Mouse (Mus musculus) CH12.LX (cell line): ENCODE measurements around the gene Gm20521. TPM values are rescaled to one million over a fixed set of nuclear protein-coding genes. Genes with fewer than 3 reads are reported as not detected.

Experiments
- DNase-seq: peaks from one replicate; pipeline ENCODE4 v3.0.0-alpha.2; 2013; ENCODE audit errors: extremely low read depth
- H3K27ac ChIP-seq: 2 replicates; pipeline ENCODE4 v1.5.1; 2012; ENCODE audit warnings: low read depth, mild to moderate bottlenecking, control low read depth, moderate library complexity; ENCODE audit not compliant: insufficient read depth
- H3K27me3 ChIP-seq: replicated peaks from 2 replicates; pipeline ENCODE3; 2012; ENCODE audit warnings: inconsistent platforms
- H3K36me3 ChIP-seq, 2 experiments: replicated peaks in 1 of 2; 2 replicates each; pipeline versions ENCODE3 to v1.6.1; 2012; ENCODE audit warnings: inconsistent platforms in 1 of 2, low read length in 1 of 2, mild to moderate bottlenecking in 1 of 2, mixed read lengths in 1 of 2, moderate library complexity in 1 of 2; ENCODE audit not compliant: control insufficient read depth in 1 of 2, insufficient read depth in 1 of 2
- H3K4me1 ChIP-seq, 2 experiments: 2 replicates each; pipeline ENCODE4 v1.6.1; 2012; ENCODE audit warnings: inconsistent platforms in 1 of 2, moderate library complexity in 1 of 2; ENCODE audit not compliant: insufficient read depth in 2 of 2, control insufficient read depth in 1 of 2
- H3K4me2 ChIP-seq: 2 replicates; pipeline ENCODE4 v1.6.1; 2012; ENCODE audit warnings: low read depth, mild to moderate bottlenecking, control low read depth; ENCODE audit not compliant: poor library complexity, insufficient read depth, severe bottlenecking
- H3K4me3 ChIP-seq, 3 experiments: fragments of 150-350 bp in 1 of 3; sonication (generic) in 1 of 3; replicated peaks in 1 of 3; 2 replicates each; pipeline versions ENCODE3 to v1.5.1; 2011 to 2012; ENCODE audit warnings: low read depth in 2 of 3, low read length in 2 of 3, mild to moderate bottlenecking in 2 of 3, moderate library complexity in 2 of 3, control low read depth in 1 of 3, improper control_type of control experiment in 1 of 3, inconsistent platforms in 1 of 3, mixed read lengths in 1 of 3; ENCODE audit not compliant: poor library complexity in 1 of 3
- H3K79me2 ChIP-seq: replicated peaks from 2 replicates; pipeline ENCODE4 v1.6.1; 2012; ENCODE audit warnings: mild to moderate bottlenecking, moderate library complexity; ENCODE audit not compliant: control insufficient read depth, poor library complexity, insufficient read depth, severe bottlenecking; ENCODE audit errors: extremely low read depth
- H3K9ac ChIP-seq: 2 replicates; pipeline ENCODE4 v1.6.1; 2012; ENCODE audit warnings: low read depth, mild to moderate bottlenecking, control low read depth, moderate library complexity; ENCODE audit not compliant: insufficient read depth
- H3K9me3 ChIP-seq: replicated peaks from 2 replicates; pipeline ENCODE3; 2012; ENCODE audit warnings: low read length, inconsistent platforms, mixed read lengths
- BHLHE40 ChIP-seq: IDR thresholded peaks from 2 replicates; pipeline ENCODE4 v1.6.1; 2011; ENCODE audit warnings: mild to moderate bottlenecking, low read depth, low read length, improper control_type of control experiment
- CHD1 ChIP-seq: IDR thresholded peaks from 2 replicates; pipeline ENCODE4 v1.6.1; 2012; ENCODE audit warnings: low read depth, low read length, improper control_type of control experiment, inconsistent platforms
- GABPA ChIP-seq: IDR thresholded peaks from 2 replicates; pipeline ENCODE4 v1.6.1; 2012; ENCODE audit warnings: low read depth, low read length, improper control_type of control experiment, inconsistent platforms; ENCODE audit not compliant: insufficient replicate concordance
- HCFC1 ChIP-seq: IDR thresholded peaks from 2 replicates; pipeline ENCODE4 v1.6.1; 2012; ENCODE audit warnings: low read depth, mild to moderate bottlenecking, inconsistent platforms, low read length, improper control_type of control experiment
- MAFK ChIP-seq: IDR thresholded peaks from 2 replicates; pipeline ENCODE4 v1.6.1; 2011; ENCODE audit warnings: low read length, improper control_type of control experiment; ENCODE audit not compliant: insufficient replicate concordance
- MAZ ChIP-seq: IDR thresholded peaks from 2 replicates; pipeline ENCODE4 v1.6.1; 2012; ENCODE audit warnings: low read depth, mild to moderate bottlenecking, inconsistent platforms, low read length, improper control_type of control experiment, moderate library complexity
- MEF2A ChIP-seq: IDR thresholded peaks from 2 replicates; pipeline ENCODE4 v1.6.1; 2014; ENCODE audit warnings: low read depth, mild to moderate bottlenecking, inconsistent platforms, low read length, improper control_type of control experiment, borderline replicate concordance
- NRF1 ChIP-seq: IDR thresholded peaks from 2 replicates; pipeline ENCODE4 v1.6.1; 2014; ENCODE audit warnings: low read depth, mild to moderate bottlenecking, inconsistent platforms, low read length, improper control_type of control experiment, moderate library complexity
- POLR2A ChIP-seq: IDR thresholded peaks from 2 replicates; pipeline ENCODE4 v1.6.1; 2011; ENCODE audit warnings: low read depth, mild to moderate bottlenecking, improper control_type of control experiment, low read length
- POLR2AphosphoS2 ChIP-seq: IDR thresholded peaks from 2 replicates; pipeline ENCODE4 v1.6.1; 2011; ENCODE audit warnings: low read depth, low read length, improper control_type of control experiment
- TBP ChIP-seq: conservative IDR thresholded peaks from 2 replicates; pipeline ENCODE4 v1.6.1; 2011; ENCODE audit warnings: low read depth, low read length, improper control_type of control experiment
- USF1 ChIP-seq: IDR thresholded peaks from 2 replicates; pipeline ENCODE4 v1.6.1; 2014; ENCODE audit warnings: low read depth, mild to moderate bottlenecking, inconsistent platforms, low read length, improper control_type of control experiment
- ZC3H11A ChIP-seq: IDR thresholded peaks from 2 replicates; pipeline ENCODE4 v1.6.1; 2012; ENCODE audit warnings: low read depth, mild to moderate bottlenecking, inconsistent platforms, low read length, improper control_type of control experiment
- ZKSCAN1 ChIP-seq: IDR thresholded peaks from 2 replicates; pipeline ENCODE4 v1.6.1; 2012; ENCODE audit warnings: low read depth, inconsistent platforms, low read length, improper control_type of control experiment, borderline replicate concordance
- dilution Hi-C: fragments of 300-500 bp; cut with MboI; formaldehyde crosslinking; loops from 2 replicates; pipeline ENCODE4 v1.14.3; 2020; ENCODE audit warnings: low sequenced_read_pairs; ENCODE audit not compliant: extremely low pct_unique_long_range_greater_than_20kb, extremely low pct_ligation_motif_present
- in situ Hi-C: fragments of 300-500 bp; cut with MboI; formaldehyde crosslinking; loops from 3 replicates; pipeline ENCODE4 v1.14.3; 2019; ENCODE audit warnings: low sequenced_read_pairs, low pct_ligation_motif_present, low pct_unique_long_range_greater_than_20kb, mixed read lengths
- polyA plus RNA-seq: library from polyadenylated mRNA; unstranded; fragments of >175 nt; gene quantifications from 2 replicates; pipeline ENCODE4 v1.2.1, GENCODE M21; 2012; ENCODE audit warnings: low read depth; ENCODE audit not compliant: insufficient read length
- total RNA-seq, 2 experiments: library from RNA; depleted of rRNA; stranded (reverse); fragments of 300-350 nt in 1 of 2; fragments of >200 nt in 1 of 2; gene quantifications; 2 replicates each; pipeline ENCODE4 v1.2.3; 2012 to 2014

The Gm20521 gene
- total and polyA plus RNA-seq, 3 experiments: not detected

- no peaks in the 10 kb centered on the region for H3K27me3 ChIP-seq
- in situ Hi-C loops: no loop called here
- H3K9ac ChIP-seq: peak within 1 kb of the TSS; percentile 73
- peaks cover 16 to 19% of the 10 kb centered on the region in 2 experiments for H3K36me3 ChIP-seq
- no peak within 1 kb of the TSS for H3K27ac ChIP-seq
- DNase-seq: no peak
- peaks cover 25% of the 10 kb centered on the region for H3K79me2 ChIP-seq
- H3K9me3 ChIP-seq: no peaks in the 10 kb centered on the region
- TF ChIP-seq HCFC1 (no peak), POLR2AphosphoS2 (no peak), GABPA (no peak), ZKSCAN1 (no peak), NRF1 (no peak), ZC3H11A (no peak), MAZ (no peak), CHD1 (no peak), BHLHE40 (no peak)
- TF ChIP-seq, all 38 proteins: peak for 0
- dilution Hi-C loops: no loop called here
- Histone ChIP-seq H3K4me2 (peak within 1 kb of the TSS; percentile 87), H3K4me3 (peak within 1 kb of the TSS; percentile 61 to 81 (median 81)), H3K4me1 (peaks cover 0 to 26% of the 10 kb centered on the region in 2 experiments; a peak in 2 of 4 replicates)
Measured at GRCm38 (mm10) chr14:54892200-54892599, 9.0 kb downstream of the Gm20521 start, which contains the start of gene Pabpn1. Pabpn1 (plus strand) TSS chr14:54892500.

- TF ChIP-seq USF1: no peak
- peak; percentile 80 for TF ChIP-seq POLR2A
- peak; percentile 85 for TF ChIP-seq TBP
- TF ChIP-seq MEF2A: no peak
- TF ChIP-seq MAFK: no peak
- peak overlapping the region; percentile 51; the same call in 1 of the 2 replicates for H3K27ac ChIP-seq
- peaks cover 0 to 32% of the 10 kb centered on the region in 2 experiments; a peak in 2 of 4 replicates for H3K4me1 ChIP-seq
- H3K27me3 ChIP-seq: no peaks in the 10 kb centered on the region
- dilution Hi-C loops (no loop called here), in situ Hi-C loops (no loop called here)
- peak overlapping the region; percentile 100 for H3K9ac ChIP-seq
- peak overlapping the region; percentile 61 to 81 (median 81) for H3K4me3 ChIP-seq
- H3K4me2 ChIP-seq: peak overlapping the region; percentile 87; the same call in 1 of the 2 replicates
- peak; percentile 100 for DNase-seq
- no peaks in the 10 kb centered on the region for H3K9me3 ChIP-seq
- H3K36me3 ChIP-seq: peaks cover 26 to 31% of the 10 kb centered on the region in 2 experiments
- H3K79me2 ChIP-seq: peaks cover 25% of the 10 kb centered on the region
Measured at GRCm38 (mm10) chr14:54893651-54894181, 10.5 kb downstream of the Gm20521 start.
